Mouse (Mus musculus) thymus, postnatal 14 days (tissue): Measurements from ENCODE around the gene Surf2.

Experiments used
- DNase-seq: peaks from one replicate; pipeline ENCODE4 v3.0.0; 2021

Gene Surf2

DNA sequence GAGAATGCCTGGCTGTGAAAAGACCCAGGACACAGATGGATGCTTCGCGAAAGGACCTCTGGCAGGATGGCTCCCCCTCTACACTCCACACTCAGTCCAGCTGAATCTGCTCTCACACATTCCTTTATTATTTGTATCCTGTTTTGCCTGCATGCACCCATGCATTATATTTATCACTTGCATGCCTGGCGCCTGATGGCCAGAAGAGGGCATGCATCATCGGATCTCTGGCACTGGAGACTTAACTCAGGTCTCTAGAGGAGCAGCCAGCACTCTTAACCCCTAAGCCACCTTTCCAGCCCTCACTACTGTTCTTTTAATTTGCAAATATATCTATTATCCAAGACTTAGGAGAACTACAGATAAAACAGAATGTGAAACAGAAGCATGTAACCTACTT, 44.6 kb downstream of the Surf2 start:
- DNase-seq: peak; percentile 45

GRCm38 (mm10) chr2:26963923-26964723, 48.0 kb downstream of the Surf2 start, which contains the start of gene Rexo4:
TSS of gene Rexo4 (minus strand) at chr2:26964386.
- DNase-seq: peak; percentile 92

- DNase-seq: no peak
These were observed 48.7 kb downstream of the Surf2 start for GRCm38 (mm10) chr2:26964724-26965370.

GRCm38 (mm10) chr2:26967262-26967661, 51.1 kb downstream of the Surf2 start:
- no peak for DNase-seq
